Mouse (Mus musculus) hindbrain, embryonic 12.5 days (tissue): Measurements from ENCODE around the gene Tns3. TPM values are rescaled to one million over a fixed set of nuclear protein-coding genes. Genes with fewer than 3 reads are reported as not detected.

ENCODE experiments used
- ATAC-seq: fragments of 200-750 bp; cut with Nextera tagmentation; 2 replicates; pipeline ENCODE4 v1.8.0; 2017; ENCODE audit warnings: moderate TSS enrichment; ENCODE audit not compliant: low FRiP score
- H3K27ac ChIP-seq: fragments of 300-500 bp; sonication (generic); 2 replicates; pipeline ENCODE4 v1.5.1; 2016; ENCODE audit warnings: mild to moderate bottlenecking
- H3K27me3 ChIP-seq: fragments of 300-500 bp; sonication (generic); 2 replicates; pipeline ENCODE4 v1.6.1; 2016; ENCODE audit warnings: mild to moderate bottlenecking
- H3K36me3 ChIP-seq: fragments of 300-500 bp; sonication (generic); 2 replicates; pipeline ENCODE4 v1.6.1; 2016; ENCODE audit warnings: mild to moderate bottlenecking
- H3K4me1 ChIP-seq: fragments of 300-500 bp; sonication (generic); 2 replicates; pipeline ENCODE4 v1.6.1; 2016
- H3K4me2 ChIP-seq: fragments of 300-500 bp; sonication (generic); replicated peaks from 2 replicates; pipeline ENCODE4 v1.6.1; 2016; ENCODE audit warnings: mild to moderate bottlenecking
- H3K4me3 ChIP-seq: fragments of 300-500 bp; sonication (generic); 2 replicates; pipeline ENCODE4 v1.5.1; 2016; ENCODE audit warnings: mild to moderate bottlenecking
- H3K9ac ChIP-seq: fragments of 300-500 bp; sonication (generic); 2 replicates; pipeline ENCODE4 v1.6.1; 2016; ENCODE audit warnings: mild to moderate bottlenecking, moderate library complexity
- H3K9me3 ChIP-seq: fragments of 300-500 bp; sonication (generic); replicated peaks from 2 replicates; pipeline ENCODE4 v1.6.1; 2016; ENCODE audit warnings: mild to moderate bottlenecking
- WGBS: fragments of 180-500 bp; shearing (Covaris S2); methylation state at CpG from one replicate; pipeline ENCODE4 v1.1.7; 2016; 5-methylcytosine and 5-hydroxymethylcytosine counted together
- polyA plus RNA-seq: library from polyadenylated mRNA; unstranded; fragments of >200 nt; fragmentation: Nextera tagmentation; extraction: Ambion mirVana; gene quantifications from 2 replicates; pipeline ENCODE4 v1.2.1, GENCODE M21; 2016

Gene Tns3
- polyA plus RNA-seq, 1 experiment from 2014 or later: 15.9 TPM

DNA sequence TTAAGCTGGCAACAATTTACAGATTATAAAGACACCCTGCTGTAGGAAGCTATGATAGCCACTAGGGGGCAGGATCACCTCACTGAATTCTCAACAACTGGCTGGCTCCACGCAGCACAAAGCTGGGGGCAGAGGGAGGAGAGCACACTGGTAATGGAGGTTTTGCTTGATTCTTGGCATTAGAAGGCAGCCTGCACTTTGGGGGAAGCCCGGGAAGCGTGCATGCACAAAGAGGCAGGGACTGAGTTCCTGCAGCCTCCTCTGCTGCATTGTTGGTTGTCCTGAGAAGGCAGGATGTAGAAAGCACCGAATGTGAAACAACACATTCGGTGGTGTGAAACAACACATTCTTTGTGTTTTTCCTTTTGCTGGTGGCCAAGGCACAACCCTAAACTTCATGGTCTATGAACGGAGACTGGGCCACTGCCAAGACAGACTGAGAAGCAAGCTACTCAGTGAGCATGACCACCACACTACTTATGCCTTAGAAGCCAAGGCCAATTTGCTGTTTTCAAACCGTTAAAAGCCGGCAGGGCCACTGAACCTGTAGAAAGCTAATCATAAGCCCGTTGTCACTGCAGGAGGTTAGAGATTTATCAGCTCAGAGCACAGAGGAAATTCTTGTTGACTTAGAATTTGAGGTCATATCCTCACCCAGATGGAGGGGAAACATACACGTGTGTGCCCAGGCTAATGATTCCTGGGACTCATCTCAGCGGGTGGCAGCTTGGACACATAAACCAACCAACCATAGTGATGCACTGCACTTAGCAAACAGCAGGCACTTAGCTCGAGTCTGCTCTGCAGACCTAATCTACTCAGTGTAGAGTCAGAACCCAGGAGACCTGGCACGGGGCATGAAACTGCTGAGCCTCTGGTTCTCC, 239.8 kb downstream of the Tns3 start:
- H3K4me1 ChIP-seq: peaks cover 7% of the 10 kb centered on the region; the same call in 1 of the 2 replicates
- no peaks in the 10 kb centered on the region for H3K27me3 ChIP-seq
- 36% methylated on average over 13 of the region's 13 CpGs for WGBS
- peak; percentile 89 for ATAC-seq
- H3K4me3 ChIP-seq: no peak overlapping the region
- peak overlapping the region; percentile 34 for H3K4me2 ChIP-seq
- H3K27ac ChIP-seq: peak overlapping the region; percentile 60
- H3K36me3 ChIP-seq: no peaks in the 10 kb centered on the region
- no peaks in the 10 kb centered on the region for H3K9me3 ChIP-seq
- no peak overlapping the region; the same call in 1 of the 2 replicates for H3K9ac ChIP-seq

DNA sequence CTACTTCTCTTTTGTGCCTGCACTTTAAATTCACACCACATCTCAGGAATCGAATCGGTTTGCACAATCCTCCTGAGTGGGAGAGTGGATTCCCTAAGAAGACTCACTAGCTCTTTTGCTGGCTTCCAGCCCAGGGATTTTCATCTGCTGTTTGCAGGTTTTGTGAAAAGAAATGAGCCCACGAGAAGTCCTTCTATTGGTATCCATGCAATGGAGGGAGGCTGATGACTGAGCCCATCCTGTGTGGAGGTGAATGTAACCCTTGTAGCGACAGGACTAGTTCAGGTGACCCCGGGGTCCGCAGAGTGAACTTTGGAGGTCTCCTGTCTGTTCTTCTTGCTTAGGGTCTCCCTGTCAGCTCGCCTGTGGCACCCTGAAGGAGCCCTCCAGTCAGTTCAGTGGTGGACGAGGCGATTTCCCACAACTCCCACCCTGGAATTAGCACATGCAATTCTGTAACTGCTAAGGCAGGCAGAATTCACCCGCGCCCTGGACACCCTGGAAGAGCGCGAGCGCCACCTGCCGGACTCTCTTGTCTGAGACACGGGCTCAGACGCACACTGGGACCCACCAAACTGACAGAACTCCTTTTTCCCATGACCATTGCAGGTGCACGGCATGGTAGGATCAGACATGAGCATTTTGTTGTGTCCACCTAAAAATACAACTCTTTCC, 259.0 kb downstream of the Tns3 start:
- Histone ChIP-seq H3K4me2 (no peak overlapping the region), H3K4me1 (no peaks in the 10 kb centered on the region), H3K4me3 (no peak overlapping the region), H3K27ac (no peak overlapping the region), H3K9me3 (no peaks in the 10 kb centered on the region), H3K36me3 (no peaks in the 10 kb centered on the region), H3K9ac (no peak overlapping the region), H3K27me3 (no peaks in the 10 kb centered on the region)
- ATAC-seq: peak; percentile 74
- 29% methylated on average over 18 of the region's 18 CpGs for WGBS

DNA sequence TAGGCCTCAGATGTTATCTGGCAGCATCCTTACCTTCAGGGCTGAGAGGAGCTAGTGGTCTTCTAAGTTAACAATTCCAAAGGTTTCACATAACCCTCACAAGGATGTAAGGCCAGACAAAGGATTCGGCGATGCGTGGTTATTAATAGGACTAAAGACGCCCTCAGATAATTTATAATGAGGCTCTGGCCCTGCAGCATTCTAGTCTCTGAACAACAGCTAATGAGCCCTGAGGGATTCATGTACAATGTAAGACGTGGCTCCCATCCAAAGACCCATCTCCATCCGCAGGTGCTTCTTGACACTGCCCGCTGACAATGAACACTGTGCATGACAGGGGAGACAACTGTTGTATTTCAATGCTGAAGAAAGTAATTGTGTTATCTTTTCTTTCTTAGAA, 263.0 kb downstream of the Tns3 start:
- Histone ChIP-seq H3K27me3 (no peaks in the 10 kb centered on the region), H3K9me3 (peaks cover 7% of the 10 kb centered on the region; the same call in 1 of the 2 replicates), H3K36me3 (no peaks in the 10 kb centered on the region), H3K4me3 (no peak overlapping the region), H3K4me1 (no peaks in the 10 kb centered on the region), H3K27ac (no peak overlapping the region), H3K4me2 (no peak overlapping the region), H3K9ac (no peak overlapping the region)
- WGBS: 64% methylated on average over 7 of the region's 7 CpGs
- ATAC-seq: no peak; the same call in 1 of the 2 replicates

DNA sequence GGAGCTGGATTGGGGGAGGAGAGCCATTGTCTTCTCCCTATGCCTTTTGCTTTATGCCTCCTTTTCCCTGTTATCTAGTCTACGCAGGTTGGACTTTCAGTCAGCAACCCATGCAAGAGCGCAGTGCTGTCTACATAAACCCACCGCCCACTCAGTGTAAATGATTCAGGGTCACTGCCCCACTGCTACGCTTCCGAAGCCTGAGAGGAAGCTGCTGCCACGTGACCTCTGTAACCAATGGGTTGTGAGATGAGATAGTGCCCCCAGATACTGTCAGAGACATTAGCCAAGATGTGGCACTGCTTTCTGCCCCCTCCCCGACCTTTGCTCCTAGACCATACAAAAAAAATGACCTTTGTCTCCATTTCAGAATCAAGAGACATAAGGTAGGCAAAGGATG, 268.0 kb downstream of the Tns3 start:
- no peak overlapping the region for H3K9ac ChIP-seq
- H3K4me3 ChIP-seq: no peak overlapping the region
- no peaks in the 10 kb centered on the region for H3K4me1 ChIP-seq
- ATAC-seq: no peak
- no peaks in the 10 kb centered on the region for H3K36me3 ChIP-seq
- H3K27me3 ChIP-seq: no peaks in the 10 kb centered on the region
- no peak overlapping the region for H3K27ac ChIP-seq
- peaks cover 7% of the 10 kb centered on the region; the same call in 1 of the 2 replicates for H3K9me3 ChIP-seq
- no peak overlapping the region for H3K4me2 ChIP-seq
- WGBS: 85% methylated on average over 7 of the region's 7 CpGs

DNA sequence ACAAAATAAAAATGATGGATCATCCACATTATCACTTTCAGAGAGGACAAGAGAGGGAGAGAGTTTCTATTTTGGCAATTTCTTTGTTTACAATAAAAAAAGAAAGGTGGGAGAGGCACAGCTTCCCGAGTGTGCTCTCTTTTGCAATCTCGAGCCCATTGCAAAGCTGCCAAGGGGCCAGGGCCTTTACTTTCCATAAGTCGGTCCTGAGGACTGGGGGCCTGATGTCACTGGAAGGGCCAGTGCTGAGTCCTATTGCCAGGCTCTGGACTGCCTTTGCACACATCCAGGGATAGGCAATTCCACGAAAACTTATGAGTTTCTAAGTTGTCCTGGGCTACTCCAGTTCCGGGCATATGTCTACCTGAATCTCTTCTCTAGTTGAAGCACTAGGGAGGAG, 272.8 kb downstream of the Tns3 start:
- no peak overlapping the region for H3K27ac ChIP-seq
- no peak overlapping the region for H3K4me3 ChIP-seq
- H3K4me1 ChIP-seq: no peaks in the 10 kb centered on the region
- no peak overlapping the region for H3K4me2 ChIP-seq
- no peaks in the 10 kb centered on the region for H3K27me3 ChIP-seq
- no peaks in the 10 kb centered on the region for H3K36me3 ChIP-seq
- H3K9me3 ChIP-seq: no peaks in the 10 kb centered on the region
- no peak for ATAC-seq
- 89% methylated on average over 5 of the region's 5 CpGs for WGBS
- H3K9ac ChIP-seq: no peak overlapping the region

DNA sequence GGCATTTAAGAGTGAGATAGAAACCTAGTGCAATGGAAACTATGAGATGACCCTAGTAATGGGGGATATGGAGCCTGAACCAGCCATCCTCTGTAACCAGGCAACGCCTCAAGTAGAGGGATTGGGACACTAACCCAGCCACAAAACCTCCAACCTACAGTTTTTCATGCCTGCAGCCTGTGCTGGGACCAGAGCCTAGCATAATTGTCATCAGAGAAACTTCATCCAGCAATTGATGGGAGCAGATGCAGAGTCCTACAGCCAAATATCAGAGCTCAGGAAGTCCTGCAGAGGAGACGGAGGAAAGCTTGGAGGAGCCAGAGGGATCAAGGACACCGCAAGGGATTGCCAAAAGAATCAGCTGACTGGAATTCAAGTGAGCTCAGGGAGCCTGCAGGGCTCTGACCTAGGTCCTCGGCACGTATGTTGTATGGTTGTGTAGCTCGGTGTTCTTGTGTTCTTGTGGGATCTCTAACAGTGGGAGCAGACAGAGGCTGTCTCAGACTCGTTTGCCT, 278.4 kb downstream of the Tns3 start:
- H3K27me3 ChIP-seq: no peaks in the 10 kb centered on the region
- H3K4me2 ChIP-seq: no peak overlapping the region
- no peak overlapping the region for H3K27ac ChIP-seq
- H3K4me3 ChIP-seq: no peak overlapping the region
- no peaks in the 10 kb centered on the region for H3K9me3 ChIP-seq
- no peak for ATAC-seq
- H3K36me3 ChIP-seq: no peaks in the 10 kb centered on the region
- WGBS: 84% methylated on average over 7 of the region's 7 CpGs
- no peak overlapping the region for H3K9ac ChIP-seq
- H3K4me1 ChIP-seq: no peaks in the 10 kb centered on the region
